Mouse (Mus musculus) forebrain, embryonic 16.5 days (tissue): ENCODE data around the gene 1600014C10Rik. TPM values are rescaled to one million over a fixed set of nuclear protein-coding genes. Genes with fewer than 3 reads are reported as not detected.

ENCODE experiments used
- ATAC-seq: fragments of 200-750 bp; cut with Nextera tagmentation; 2 replicates; pipeline ENCODE4 v1.8.0; 2017; ENCODE audit warnings: mild to moderate bottlenecking, moderate library complexity
- H3K27ac ChIP-seq: fragments of 300-500 bp; sonication (generic); 2 replicates; pipeline ENCODE4 v1.5.1; 2014; ENCODE audit warnings: low read length, control low read depth
- H3K27me3 ChIP-seq: fragments of 300-500 bp; sonication (generic); replicated peaks from 2 replicates; pipeline ENCODE4 v1.6.1; 2014; ENCODE audit warnings: low read length; ENCODE audit not compliant: control insufficient read depth, insufficient read depth
- H3K36me3 ChIP-seq: fragments of 300-500 bp; sonication (generic); 2 replicates; pipeline ENCODE4 v1.6.1; 2014; ENCODE audit not compliant: control insufficient read depth, insufficient read depth
- H3K4me1 ChIP-seq: fragments of 300-500 bp; sonication (generic); replicated peaks from 2 replicates; pipeline ENCODE4 v1.6.1; 2014; ENCODE audit warnings: low read length; ENCODE audit not compliant: control insufficient read depth, insufficient read depth
- H3K4me2 ChIP-seq: fragments of 300-500 bp; sonication (generic); 2 replicates; pipeline ENCODE4 v1.6.1; 2014; ENCODE audit warnings: mild to moderate bottlenecking, low read length, control low read depth
- H3K4me3 ChIP-seq: fragments of 300-500 bp; sonication (generic); replicated peaks from 2 replicates; pipeline ENCODE4 v1.5.1; 2014; ENCODE audit warnings: mild to moderate bottlenecking, low read length, control low read depth
- H3K9ac ChIP-seq: fragments of 300-500 bp; sonication (generic); replicated peaks from 2 replicates; pipeline ENCODE4 v1.6.1; 2014; ENCODE audit warnings: low read depth, low read length, control low read depth
- H3K9me3 ChIP-seq: fragments of 300-500 bp; sonication (generic); 2 replicates; pipeline ENCODE4 v1.6.1; 2016; ENCODE audit warnings: low read length; ENCODE audit not compliant: control insufficient read depth
- WGBS: fragments of 180-500 bp; shearing (Covaris S2); extraction: QIAGEN DNeasy Blood & Tissue Kit; methylation state at CpG from one replicate; pipeline ENCODE4 v1.1.7; 2014; 5-methylcytosine and 5-hydroxymethylcytosine counted together
- polyA plus RNA-seq: library from polyadenylated mRNA; unstranded; fragments of >200 nt; fragmentation: Nextera tagmentation; extraction: Ambion mirVana; gene quantifications from 2 replicates; pipeline ENCODE4 v1.2.1, GENCODE M21; 2015

Gene 1600014C10Rik
- polyA plus RNA-seq, 1 experiment from 2014 or later: 18.7 TPM

GRCm38 (mm10) chr7:38179896-38180295, 3.1 kb upstream of the 1600014C10Rik start:
- H3K9me3 ChIP-seq: no peaks in the 10 kb centered on the region
- H3K9ac ChIP-seq: no peak overlapping the region
- WGBS: 77% methylated on average over 3 of the region's 3 CpGs
- no peak overlapping the region for H3K4me3 ChIP-seq
- H3K4me2 ChIP-seq: no peak overlapping the region
- no peaks in the 10 kb centered on the region for H3K27me3 ChIP-seq
- H3K36me3 ChIP-seq: no peaks in the 10 kb centered on the region
- no peak overlapping the region for H3K27ac ChIP-seq
- peaks cover 14% of the 10 kb centered on the region for H3K4me1 ChIP-seq
- no peak for ATAC-seq

GRCm38 (mm10) chr7:38181366-38181765, 1.7 kb upstream of the 1600014C10Rik start:
- H3K4me3 ChIP-seq: no peak overlapping the region
- no peak for ATAC-seq
- H3K9ac ChIP-seq: no peak overlapping the region
- no peaks in the 10 kb centered on the region for H3K27me3 ChIP-seq
- H3K9me3 ChIP-seq: no peaks in the 10 kb centered on the region
- no peaks in the 10 kb centered on the region for H3K36me3 ChIP-seq
- no peak overlapping the region for H3K27ac ChIP-seq
- peaks cover 13% of the 10 kb centered on the region for H3K4me1 ChIP-seq
- WGBS: 87% methylated on average over 2 of the region's 2 CpGs
- H3K4me2 ChIP-seq: no peak overlapping the region

- no peak for ATAC-seq
- Histone ChIP-seq H3K4me3 (no peak overlapping the region), H3K36me3 (no peaks in the 10 kb centered on the region), H3K4me1 (peaks cover 13% of the 10 kb centered on the region), H3K9ac (no peak overlapping the region), H3K9me3 (no peaks in the 10 kb centered on the region), H3K27ac (no peak overlapping the region), H3K4me2 (peak overlapping the region; percentile 84), H3K27me3 (no peaks in the 10 kb centered on the region)
- WGBS: 0% methylated on average over 11 of the region's 11 CpGs
Observed at GRCm38 (mm10) chr7:38182596-38182961, 438 bp upstream of the 1600014C10Rik start.

- 5% methylated on average over 36 of the region's 36 CpGs for WGBS
- Histone ChIP-seq H3K4me1 (peaks cover 13% of the 10 kb centered on the region), H3K9me3 (no peaks in the 10 kb centered on the region), H3K4me3 (peak overlapping the region; percentile 64), H3K9ac (peak overlapping the region; percentile 66), H3K27me3 (no peaks in the 10 kb centered on the region), H3K36me3 (no peaks in the 10 kb centered on the region), H3K4me2 (peak overlapping the region; percentile 84), H3K27ac (peak overlapping the region; percentile 86)
- peak; percentile 94 for ATAC-seq
Observed at GRCm38 (mm10) chr7:38183709-38184417, 846 bp downstream of the 1600014C10Rik start.

- WGBS: 71% methylated on average over 1 of the region's 1 CpGs
- peak overlapping the region; percentile 64 for H3K4me3 ChIP-seq
- no peaks in the 10 kb centered on the region for H3K27me3 ChIP-seq
- peaks cover 13% of the 10 kb centered on the region for H3K4me1 ChIP-seq
- H3K9ac ChIP-seq: peak overlapping the region; percentile 66; the same call in 1 of the 2 replicates
- H3K36me3 ChIP-seq: no peaks in the 10 kb centered on the region
- no peak overlapping the region for H3K27ac ChIP-seq
- H3K9me3 ChIP-seq: no peaks in the 10 kb centered on the region
- peak overlapping the region; percentile 84 for H3K4me2 ChIP-seq
- ATAC-seq: no peak
Observed at GRCm38 (mm10) chr7:38184418-38184745, 1.4 kb downstream of the 1600014C10Rik start.

- 90% methylated on average over 6 of the region's 6 CpGs for WGBS
- H3K27ac ChIP-seq: no peak overlapping the region
- no peaks in the 10 kb centered on the region for H3K27me3 ChIP-seq
- H3K4me1 ChIP-seq: peaks cover 13% of the 10 kb centered on the region
- H3K36me3 ChIP-seq: no peaks in the 10 kb centered on the region
- no peak overlapping the region for H3K4me2 ChIP-seq
- no peak overlapping the region for H3K4me3 ChIP-seq
- no peaks in the 10 kb centered on the region for H3K9me3 ChIP-seq
- no peak overlapping the region for H3K9ac ChIP-seq
- ATAC-seq: no peak
Observed at GRCm38 (mm10) chr7:38184786-38185185, 1.8 kb downstream of the 1600014C10Rik start.

- no peaks in the 10 kb centered on the region for H3K36me3 ChIP-seq
- H3K4me2 ChIP-seq: no peak overlapping the region
- H3K4me1 ChIP-seq: peaks cover 13% of the 10 kb centered on the region
- H3K4me3 ChIP-seq: no peak overlapping the region
- no peaks in the 10 kb centered on the region for H3K9me3 ChIP-seq
- ATAC-seq: no peak
- H3K27ac ChIP-seq: no peak overlapping the region
- no peak overlapping the region for H3K9ac ChIP-seq
- H3K27me3 ChIP-seq: no peaks in the 10 kb centered on the region
- 75% methylated on average over 4 of the region's 4 CpGs for WGBS
Observed at GRCm38 (mm10) chr7:38186861-38187260, 3.8 kb downstream of the 1600014C10Rik start.

GRCm38 (mm10) chr7:38187796-38188195, 4.8 kb downstream of the 1600014C10Rik start:
- ATAC-seq: no peak
- Histone ChIP-seq H3K4me2 (no peak overlapping the region), H3K4me1 (peaks cover 12% of the 10 kb centered on the region), H3K27ac (no peak overlapping the region), H3K27me3 (no peaks in the 10 kb centered on the region), H3K36me3 (no peaks in the 10 kb centered on the region), H3K4me3 (no peak overlapping the region), H3K9me3 (no peaks in the 10 kb centered on the region), H3K9ac (no peak overlapping the region)
- WGBS: 77% methylated on average over 4 of the region's 4 CpGs

- 92% methylated on average over 8 of the region's 8 CpGs for WGBS
- no peaks in the 10 kb centered on the region for H3K27me3 ChIP-seq
- ATAC-seq: no peak
- no peak overlapping the region for H3K4me2 ChIP-seq
- no peak overlapping the region for H3K4me3 ChIP-seq
- peaks cover 6% of the 10 kb centered on the region for H3K4me1 ChIP-seq
- H3K9ac ChIP-seq: no peak overlapping the region
- H3K27ac ChIP-seq: no peak overlapping the region
- H3K9me3 ChIP-seq: no peaks in the 10 kb centered on the region
- H3K36me3 ChIP-seq: no peaks in the 10 kb centered on the region
Observed at GRCm38 (mm10) chr7:38188281-38189075, 5.5 kb downstream of the 1600014C10Rik start.
